Mouse (Mus musculus): Measurements from ENCODE around the gene Lhfpl2. TPM values are rescaled to one million over a fixed set of nuclear protein-coding genes. Genes with fewer than 3 reads are reported as not detected.

Gene Lhfpl2
- polyA plus RNA-seq, 1 experiment = 5.8 TPM

DNA sequence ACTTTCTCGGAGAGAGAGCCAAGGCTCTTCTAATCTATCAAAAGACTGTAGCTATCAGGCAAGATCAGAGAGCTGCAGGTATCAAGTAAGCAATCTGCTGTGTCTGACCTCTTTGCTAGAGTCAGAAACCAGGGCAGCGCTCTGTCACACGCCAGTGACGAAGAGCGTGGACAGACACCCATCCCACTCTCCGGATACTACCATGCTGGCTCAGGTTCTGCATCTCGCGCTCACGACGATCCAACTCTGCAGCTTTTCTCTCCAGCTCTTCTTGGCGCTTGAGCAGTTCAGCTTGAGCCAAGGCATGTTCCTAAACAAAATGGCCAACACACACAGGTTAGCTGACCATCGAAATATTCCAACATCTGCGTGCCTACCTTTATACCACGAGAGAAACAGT, 174.3 kb downstream of the Lhfpl2 start:
- TF ChIP-seq POLR2A (IDR thresholded peaks at IDR 0.05; ENCODE audit: borderline replicate concordance, control insufficient read depth, low read depth, low read length) = no peak
- TF ChIP-seq CTCF (IDR thresholded peaks at IDR 0.05; ENCODE audit: control insufficient read depth, insufficient read depth, low read length) = no peak
- no peak overlapping the region for H3K4me3 ChIP-seq (replicated peaks; ENCODE audit: control insufficient read depth, low read depth, low read length)
- no peaks in the 10 kb centered on the region for H3K4me1 ChIP-seq (ENCODE audit: control insufficient read depth, insufficient read depth, low read length)
- 90% methylated on average over 14 of the region's 14 CpGs for WGBS
- H3K27ac ChIP-seq (ENCODE audit: control insufficient read depth, insufficient read depth, low read depth, low read length, poor library complexity) = no peak overlapping the region

DNA sequence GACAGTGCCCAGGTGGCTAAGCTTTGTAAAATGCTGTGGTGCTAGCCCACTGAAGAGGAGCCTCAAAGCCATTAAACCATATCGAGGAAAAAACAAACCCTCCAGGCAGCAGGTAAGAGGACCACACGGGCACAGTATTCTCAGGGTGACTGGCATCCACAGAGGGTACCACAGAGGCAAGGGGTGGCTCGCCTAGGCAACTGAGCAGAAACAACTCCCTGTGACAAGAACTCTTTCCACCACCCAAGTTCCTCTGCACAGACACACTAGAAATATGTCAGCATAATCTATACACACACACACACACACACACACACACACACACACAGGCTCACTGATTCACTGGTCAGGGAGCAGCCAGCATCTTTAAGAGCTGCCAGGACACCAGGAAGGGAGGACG, 181.9 kb downstream of the Lhfpl2 start:
- WGBS = 77% methylated on average over 4 of the region's 4 CpGs
- Histone ChIP-seq H3K4me1 (ENCODE audit: control insufficient read depth, insufficient read depth, low read length) (no peaks in the 10 kb centered on the region), H3K4me3 (replicated peaks; ENCODE audit: control insufficient read depth, low read depth, low read length) (no peak overlapping the region), H3K27ac (ENCODE audit: control insufficient read depth, insufficient read depth, low read depth, low read length, poor library complexity) (no peak overlapping the region)
- TF ChIP-seq POLR2A (IDR thresholded peaks at IDR 0.05; ENCODE audit: borderline replicate concordance, control insufficient read depth, low read depth, low read length) (no peak), CTCF (IDR thresholded peaks at IDR 0.05; ENCODE audit: control insufficient read depth, insufficient read depth, low read length) (no peak)

DNA sequence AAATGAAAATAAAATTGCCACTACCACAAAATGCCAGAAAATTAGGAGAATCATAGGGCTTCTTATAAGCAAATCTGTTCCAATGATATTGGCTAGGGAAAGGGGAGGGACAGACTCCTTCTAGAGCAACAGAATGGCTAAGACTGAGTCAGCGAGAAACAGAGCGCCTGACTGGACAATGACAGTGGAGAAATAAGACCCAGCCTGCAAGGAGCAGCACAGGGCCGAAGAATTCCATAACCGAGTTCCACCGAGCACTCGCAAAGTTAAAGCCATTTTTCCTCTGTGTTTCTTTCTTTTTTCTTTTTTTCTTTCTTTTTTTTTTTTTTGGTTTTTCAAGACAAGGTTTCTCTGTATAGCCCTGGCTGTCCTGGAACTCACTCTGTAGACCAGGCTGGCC, 182.5 kb downstream of the Lhfpl2 start:
- TF ChIP-seq CTCF (IDR thresholded peaks at IDR 0.05; ENCODE audit: control insufficient read depth, insufficient read depth, low read length) = no peak
- TF ChIP-seq POLR2A (IDR thresholded peaks at IDR 0.05; ENCODE audit: borderline replicate concordance, control insufficient read depth, low read depth, low read length) = no peak
- 88% methylated on average over 6 of the region's 6 CpGs for WGBS
- H3K4me1 ChIP-seq (ENCODE audit: control insufficient read depth, insufficient read depth, low read length) = no peaks in the 10 kb centered on the region
- no peak overlapping the region for H3K4me3 ChIP-seq (replicated peaks; ENCODE audit: control insufficient read depth, low read depth, low read length)
- no peak overlapping the region for H3K27ac ChIP-seq (ENCODE audit: control insufficient read depth, insufficient read depth, low read depth, low read length, poor library complexity)

DNA sequence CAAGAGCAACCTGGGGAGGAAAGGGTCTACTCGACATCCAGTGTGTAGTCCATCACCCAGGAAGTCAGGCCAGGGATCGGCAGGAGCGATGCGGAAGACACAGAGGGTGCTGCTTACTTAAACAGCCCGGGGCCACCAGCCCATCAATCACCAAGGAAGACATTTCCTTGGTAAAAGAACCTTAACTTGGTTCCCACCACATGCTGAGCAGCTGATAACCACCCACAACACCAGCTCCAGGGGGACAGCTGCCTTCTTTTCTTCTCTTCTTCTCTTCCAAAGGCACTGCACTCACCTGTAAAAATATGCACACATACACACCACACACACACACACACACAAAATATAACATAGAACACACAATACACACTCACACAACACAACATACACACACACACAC, 183.3 kb downstream of the Lhfpl2 start:
- Histone ChIP-seq H3K4me3 (replicated peaks; ENCODE audit: control insufficient read depth, low read depth, low read length) (no peak overlapping the region), H3K27ac (ENCODE audit: control insufficient read depth, insufficient read depth, low read depth, low read length, poor library complexity) (no peak overlapping the region), H3K4me1 (ENCODE audit: control insufficient read depth, insufficient read depth, low read length) (no peaks in the 10 kb centered on the region)
- TF ChIP-seq POLR2A (IDR thresholded peaks at IDR 0.05; ENCODE audit: borderline replicate concordance, control insufficient read depth, low read depth, low read length) (no peak), CTCF (IDR thresholded peaks at IDR 0.05; ENCODE audit: control insufficient read depth, insufficient read depth, low read length) (no peak)
- WGBS = 46% methylated on average over 5 of the region's 5 CpGs

DNA sequence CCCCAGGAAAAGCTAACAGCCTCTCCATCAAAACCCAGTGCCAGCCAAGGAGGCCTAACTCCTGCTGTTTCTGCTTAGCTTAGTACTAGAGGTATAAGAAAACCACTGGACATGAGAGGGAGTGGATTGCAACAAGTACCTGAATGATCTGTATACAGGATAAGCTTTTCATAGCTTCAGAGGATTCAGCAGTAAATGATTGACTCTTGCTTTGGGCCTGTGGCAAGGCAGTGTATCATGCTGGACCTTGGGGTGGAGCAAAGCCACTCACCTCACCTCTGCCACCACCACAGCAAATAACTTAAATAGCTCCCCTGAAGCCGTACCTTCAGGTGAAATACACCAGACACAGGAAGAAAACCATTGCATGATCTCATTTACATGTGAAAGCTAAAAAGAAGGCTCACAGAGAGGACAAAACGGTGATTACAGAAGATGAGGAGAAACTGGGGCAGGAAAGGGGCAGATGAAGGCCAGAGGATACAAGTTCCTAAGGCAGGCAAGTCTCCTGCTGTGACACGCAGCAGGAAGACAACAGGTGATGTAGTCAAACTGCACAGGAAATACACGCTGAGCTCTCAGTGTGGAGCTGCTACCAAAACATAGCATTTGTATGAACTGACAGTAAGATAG, 184.4 kb downstream of the Lhfpl2 start:
- 72% methylated on average over 4 of the region's 4 CpGs for WGBS
- no peaks in the 10 kb centered on the region for H3K4me1 ChIP-seq (ENCODE audit: control insufficient read depth, insufficient read depth, low read length)
- no peak overlapping the region for H3K4me3 ChIP-seq (replicated peaks; ENCODE audit: control insufficient read depth, low read depth, low read length)
- no peak overlapping the region for H3K27ac ChIP-seq (ENCODE audit: control insufficient read depth, insufficient read depth, low read depth, low read length, poor library complexity)
- no peak for TF ChIP-seq CTCF (IDR thresholded peaks at IDR 0.05; ENCODE audit: control insufficient read depth, insufficient read depth, low read length)
- TF ChIP-seq POLR2A (IDR thresholded peaks at IDR 0.05; ENCODE audit: borderline replicate concordance, control insufficient read depth, low read depth, low read length) = no peak

DNA sequence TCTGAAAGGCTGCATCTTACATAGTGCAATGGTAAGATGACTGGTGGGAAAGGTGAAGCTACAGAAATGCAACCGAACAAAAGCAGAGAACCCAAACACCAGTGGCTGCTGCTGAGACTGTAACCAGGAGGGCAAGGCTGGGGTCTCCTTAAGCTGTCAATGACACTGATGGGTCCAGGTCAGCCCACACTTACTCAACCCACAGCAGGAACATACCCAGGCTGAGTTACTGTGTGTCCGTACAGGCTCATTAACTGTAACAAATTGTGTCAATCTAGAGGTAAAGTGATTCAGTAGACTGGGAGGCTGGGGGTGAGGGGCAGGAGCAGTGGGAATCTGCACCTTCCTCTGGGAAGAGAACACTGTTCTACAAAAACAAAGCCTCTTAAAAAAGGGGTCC, 185.3 kb downstream of the Lhfpl2 start:
- Histone ChIP-seq H3K27ac (ENCODE audit: control insufficient read depth, insufficient read depth, low read depth, low read length, poor library complexity) (no peak overlapping the region), H3K4me1 (ENCODE audit: control insufficient read depth, insufficient read depth, low read length) (no peaks in the 10 kb centered on the region), H3K4me3 (replicated peaks; ENCODE audit: control insufficient read depth, low read depth, low read length) (no peak overlapping the region)
- 82% methylated on average over 2 of the region's 2 CpGs for WGBS
- TF ChIP-seq CTCF (IDR thresholded peaks at IDR 0.05; ENCODE audit: control insufficient read depth, insufficient read depth, low read length) = no peak
- TF ChIP-seq POLR2A (IDR thresholded peaks at IDR 0.05; ENCODE audit: borderline replicate concordance, control insufficient read depth, low read depth, low read length) = no peak

Other genes with a start within 250 kb of the Lhfpl2 start
- 4.7 and 15.8 TPM in 2 replicates for gene Scamp1, start 228.1 kb downstream of the Lhfpl2 start, polyA plus RNA-seq (2011; ENCODE audit: insufficient read depth, insufficient read length, low replicate concordance, missing spikeins)